Comparison of ENCODE assay signal across 20 mouse cellular contexts in the genomic region with DNA sequence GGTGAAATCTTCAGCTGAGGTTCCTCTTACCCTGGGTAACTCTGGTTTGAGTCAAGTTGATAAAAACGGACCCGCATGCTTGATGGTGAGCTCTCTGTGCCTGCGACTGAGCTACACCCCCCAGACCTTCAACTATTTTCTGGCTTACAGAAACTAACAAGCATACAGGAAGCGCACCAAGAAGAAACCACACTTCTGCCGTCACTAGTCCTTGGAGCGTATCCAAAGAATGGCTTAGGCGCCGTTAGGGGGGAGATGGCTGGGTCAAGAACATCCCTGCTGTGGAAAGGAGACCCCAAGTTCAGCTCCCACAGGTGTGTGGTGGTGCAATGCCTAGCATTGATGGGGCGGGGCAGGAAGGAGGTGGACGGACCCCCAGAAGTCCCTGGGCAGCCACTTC. TPM values are rescaled to one million over a fixed set of nuclear protein-coding genes. Genes with fewer than 3 reads are reported as not detected.
DNase-seq lines count a peak whose midpoint lies in the region; ATAC-seq and TF ChIP-seq lines count a peak whose summit lies in the region.
"Had no signal": no experiment of that assay in that cellular context is flagged by ENCODE, and none has a peak within 500 bp of the region (broad histone marks: within the 10 kb centered on the region; RNA-seq: fewer than 3 reads in every experiment).

No protein-coding gene starts in this region.

- H3K27me3 ChIP-seq in kidney, embryonic 15.5 days, result peaks cover 5% of the 10 kb centered on the region; the same call in 1 of the 2 replicates
- H3K27me3 ChIP-seq in lung, embryonic 14.5 days (ENCODE audit: insufficient read depth, low read length), result no peaks in the 10 kb centered on the region
- H3K27me3 ChIP-seq: forebrain, embryonic 15.5 days had no signal

- no peak for TF ChIP-seq CTCF in lung, embryonic 14.5 days (IDR thresholded peaks at IDR 0.05; ENCODE audit: low read depth)

- no peak for ATAC-seq in kidney, embryonic 15.5 days (replicated peaks; ENCODE audit: low FRiP score)
- no peak for ATAC-seq in lung, embryonic 14.5 days (ENCODE audit: insufficient read depth)
- ATAC-seq: forebrain, embryonic 15.5 days had no signal

- no peak overlapping the region for H3K4me2 ChIP-seq in kidney, embryonic 15.5 days
- no peak overlapping the region for H3K4me2 ChIP-seq in lung, embryonic 14.5 days
- H3K4me2 ChIP-seq: forebrain, embryonic 15.5 days; hindbrain, embryonic 14.5 days had no signal

- WGBS in kidney, embryonic 15.5 days, result 80% methylated on average over 10 of the region's 10 CpGs
- WGBS in lung, embryonic 14.5 days, result 61% methylated on average over 10 of the region's 10 CpGs

- peak overlapping the region; percentile 89 for H3K27ac ChIP-seq in kidney, embryonic 15.5 days
- no peak overlapping the region for H3K27ac ChIP-seq in lung, embryonic 14.5 days (ENCODE audit: low read depth)
- H3K27ac ChIP-seq: forebrain, embryonic 15.5 days; heart, embryonic 10.5 days; hindbrain, embryonic 14.5 days had no signal

- peak; percentile 24 for DNase-seq in adrenal gland, postnatal 10 days
- no peak for DNase-seq in adrenal gland, postnatal 4 days (ENCODE audit: low spot score in 2 of 2)
- no peak for DNase-seq in kidney, postnatal 4 days
- DNase-seq in lung, embryonic 14.5 days, result peak; percentile 72
- no peak for DNase-seq in lung, postnatal 10 days
- DNase-seq in layer of hippocampus, adult 9-11 months, result no peak
- DNase-seq in layer of hippocampus, postnatal 10 days (ENCODE audit: low spot score in 2 of 2), result no peak
- DNase-seq: adrenal gland, adult 8-10 months; cerebellum, adult 18-20 months; cerebellum, adult 9-11 months; cerebellum, postnatal 36 days; heart, adult 18-20 months; heart, postnatal 10 days; heart, postnatal 4 days had no signal

- H3K9ac ChIP-seq in kidney, embryonic 15.5 days, result no peak overlapping the region
- no peak overlapping the region for H3K9ac ChIP-seq in lung, embryonic 14.5 days
- H3K9ac ChIP-seq: forebrain, embryonic 15.5 days; hindbrain, embryonic 14.5 days had no signal

- H3K4me1 ChIP-seq in kidney, embryonic 15.5 days, result peaks cover 32% of the 10 kb centered on the region
- H3K4me1 ChIP-seq in lung, embryonic 14.5 days (ENCODE audit: insufficient read depth), result no peaks in the 10 kb centered on the region; the same call in 1 of the 2 replicates
- H3K4me1 ChIP-seq: forebrain, embryonic 15.5 days had no signal

- peaks cover 3% of the 10 kb centered on the region; the same call in 1 of the 2 replicates for H3K9me3 ChIP-seq in kidney, embryonic 15.5 days (replicated peaks)
- no peaks in the 10 kb centered on the region for H3K9me3 ChIP-seq in lung, embryonic 14.5 days (ENCODE audit: low read depth, low read length)
- H3K9me3 ChIP-seq: heart, embryonic 10.5 days had no signal

- H3K4me3 ChIP-seq in kidney, embryonic 15.5 days (replicated peaks), result no peak overlapping the region
- no peak overlapping the region for H3K4me3 ChIP-seq in lung, embryonic 14.5 days (ENCODE audit: low read depth, low read length)
- H3K4me3 ChIP-seq: forebrain, embryonic 15.5 days; heart, embryonic 10.5 days had no signal

- H3K36me3 ChIP-seq in kidney, embryonic 15.5 days, result no peaks in the 10 kb centered on the region
- H3K36me3 ChIP-seq in lung, embryonic 14.5 days (ENCODE audit: insufficient read depth), result no peaks in the 10 kb centered on the region
- H3K36me3 ChIP-seq: forebrain, embryonic 15.5 days had no signal

RNA-seq across cellular contexts. Expression of gene Tcp11, which starts 16.0 kb away (rescaled TPM):
- total RNA-seq in adrenal gland, postnatal 10 days (2021), result under 1 TPM; 0.24 to 0.57 TPM
- 1 to 10 TPM in 1 of 2 experiments, under 1 TPM in 1; 0.31 to 3.3 TPM for total RNA-seq in adrenal gland, postnatal 4 days (2021)
- polyA plus RNA-seq in kidney, embryonic 15.5 days (2015; fragmentation: Nextera tagmentation; extraction: Ambion mirVana), result 5.8 and 6.1 TPM in 2 replicates
- polyA plus RNA-seq in lung, embryonic 14.5 days (2014; fragmentation: Nextera tagmentation; extraction: Ambion mirVana), result 1.6 and 2.0 TPM in 2 replicates
- 1 to 10 TPM in 1 of 2 experiments, under 1 TPM in 1; 0.76 to 1.7 TPM for total RNA-seq in layer of hippocampus, postnatal 10 days (2021)
- total RNA-seq: gastrocnemius, adult 8-10 months had no signal
- polyA plus RNA-seq: C2C12 had no signal

RNA-seq across cellular contexts. Expression of gene Scube3, which starts 45.5 kb away (rescaled TPM):
- total RNA-seq in adrenal gland, postnatal 10 days (2021), result 10 to 100 TPM; 14.4 to 15.2 TPM
- total RNA-seq in adrenal gland, postnatal 4 days (2021), result 10 to 100 TPM; 45.5 to 55.6 TPM
- polyA plus RNA-seq in kidney, embryonic 15.5 days (2015; fragmentation: Nextera tagmentation; extraction: Ambion mirVana), result 17.7 and 19.2 TPM in 2 replicates
- 2.2 and 2.5 TPM in 2 replicates for polyA plus RNA-seq in lung, embryonic 14.5 days (2014; fragmentation: Nextera tagmentation; extraction: Ambion mirVana)
- total RNA-seq in layer of hippocampus, postnatal 10 days (2021), result 1 to 10 TPM; 2.5 to 3.5 TPM

Comparison
In these comparisons a context has a peak if more than half of its experiments do, and no peak if none do; other contexts are left out.
1. DNase-seq: peak in adrenal gland, postnatal 10 days (single experiment) and lung, embryonic 14.5 days (single experiment); none in adrenal gland, postnatal 4 days (0 of 2), kidney, postnatal 4 days (0 of 2), lung, postnatal 10 days (single experiment), layer of hippocampus, adult 9-11 months (single experiment) and layer of hippocampus, postnatal 10 days (0 of 2).